Mouse (Mus musculus) midbrain, embryonic 11.5 days (tissue): ENCODE data around the gene Atxn1. TPM values are rescaled to one million over a fixed set of nuclear protein-coding genes. Genes with fewer than 3 reads are reported as not detected.

Source experiments
- ATAC-seq: fragments of 200-750 bp; cut with Nextera tagmentation; 2 replicates; pipeline ENCODE4 v1.8.0; 2017; ENCODE audit warnings: moderate TSS enrichment, moderate library complexity; ENCODE audit not compliant: low FRiP score
- DNase-seq: peaks from one replicate; pipeline ENCODE4 v3.0.0; 2015; ENCODE audit warnings: low spot score; ENCODE audit errors: missing footprints
- H3K27ac ChIP-seq: fragments of 300-500 bp; sonication (generic); 2 replicates; pipeline ENCODE4 v1.5.1; 2014; ENCODE audit warnings: low read depth, low read length
- H3K27me3 ChIP-seq: fragments of 300-500 bp; sonication (generic); 2 replicates; pipeline ENCODE4 v1.6.1; 2014; ENCODE audit warnings: mild to moderate bottlenecking, low read length, moderate library complexity, mixed read lengths; ENCODE audit not compliant: control insufficient read depth, insufficient read depth
- H3K36me3 ChIP-seq: fragments of 300-500 bp; sonication (generic); 2 replicates; pipeline ENCODE4 v1.6.1; 2014; ENCODE audit warnings: mild to moderate bottlenecking, low read length, moderate library complexity, mixed read lengths; ENCODE audit not compliant: control insufficient read depth, insufficient read depth
- H3K4me1 ChIP-seq: fragments of 300-500 bp; sonication (generic); 2 replicates; pipeline ENCODE4 v1.6.1; 2014; ENCODE audit warnings: low read length; ENCODE audit not compliant: control insufficient read depth, insufficient read depth
- H3K4me2 ChIP-seq: fragments of 300-500 bp; sonication (generic); 2 replicates; pipeline ENCODE4 v1.6.1; 2014; ENCODE audit warnings: mild to moderate bottlenecking, moderate library complexity
- H3K4me3 ChIP-seq: fragments of 300-500 bp; sonication (generic); 2 replicates; pipeline ENCODE4 v1.5.1; 2014; ENCODE audit warnings: low read depth, low read length
- H3K9ac ChIP-seq: fragments of 300-500 bp; sonication (generic); 2 replicates; pipeline ENCODE4 v1.6.1; 2014; ENCODE audit warnings: low read length
- H3K9me3 ChIP-seq: fragments of 300-500 bp; sonication (generic); 2 replicates; pipeline ENCODE4 v1.6.1; 2016; ENCODE audit warnings: low read length; ENCODE audit not compliant: control insufficient read depth
- WGBS: fragments of 180-500 bp; shearing (Covaris S2); extraction: QIAGEN DNeasy Blood & Tissue Kit; methylation state at CpG from one replicate; pipeline ENCODE4 v1.1.7; 2014; 5-methylcytosine and 5-hydroxymethylcytosine counted together
- polyA plus RNA-seq: library from polyadenylated mRNA; unstranded; fragments of >200 nt; fragmentation: Nextera tagmentation; extraction: Ambion mirVana; gene quantifications from 2 replicates; pipeline ENCODE4 v1.2.1, GENCODE M21; 2014

The Atxn1 gene
- polyA plus RNA-seq, 1 experiment from 2014 or later, result 1.7 TPM

- no peak overlapping the region for H3K4me2 ChIP-seq
- no peak for ATAC-seq
Measured at GRCm38 (mm10) chr13:45658343-45658742, 306.5 kb downstream of the Atxn1 start.

GRCm38 (mm10) chr13:45657176-45657575 lies 307.6 kb downstream of the Atxn1 start:
- DNase-seq, result no peak
- no peak overlapping the region for H3K27ac ChIP-seq
- H3K4me1 ChIP-seq, result no peaks in the 10 kb centered on the region
- no peak overlapping the region for H3K4me2 ChIP-seq
- no peaks in the 10 kb centered on the region for H3K27me3 ChIP-seq
- H3K9ac ChIP-seq, result no peak overlapping the region
- WGBS, result 100% methylated on average over 1 of the region's 1 CpGs
- ATAC-seq, result no peak
- no peaks in the 10 kb centered on the region for H3K9me3 ChIP-seq
- H3K4me3 ChIP-seq, result no peak overlapping the region
- H3K36me3 ChIP-seq, result no peaks in the 10 kb centered on the region

More at GRCm38 (mm10) chr13:45658343-45658742, 306.5 kb downstream of the Atxn1 start:
- WGBS, result 88% methylated on average over 5 of the region's 5 CpGs
- no peak overlapping the region for H3K4me3 ChIP-seq
- H3K9ac ChIP-seq, result no peak overlapping the region
- H3K27ac ChIP-seq, result no peak overlapping the region
- H3K27me3 ChIP-seq, result no peaks in the 10 kb centered on the region
- DNase-seq, result no peak
- H3K9me3 ChIP-seq, result no peaks in the 10 kb centered on the region
- no peaks in the 10 kb centered on the region for H3K4me1 ChIP-seq
- H3K36me3 ChIP-seq, result no peaks in the 10 kb centered on the region

- Histone ChIP-seq H3K27ac (no peak overlapping the region), H3K4me3 (no peak overlapping the region), H3K36me3 (no peaks in the 10 kb centered on the region), H3K9ac (no peak overlapping the region), H3K4me2 (no peak overlapping the region), H3K9me3 (no peaks in the 10 kb centered on the region), H3K4me1 (no peaks in the 10 kb centered on the region), H3K27me3 (no peaks in the 10 kb centered on the region)
- ATAC-seq (no peak), DNase-seq (peak; percentile 49)
- WGBS, result 82% methylated on average over 10 of the region's 10 CpGs
Measured at GRCm38 (mm10) chr13:45651652-45652241, 313.1 kb downstream of the Atxn1 start.

- DNase-seq (peak; percentile 33), ATAC-seq (no peak)
- H3K27me3 ChIP-seq, result no peaks in the 10 kb centered on the region
- H3K9me3 ChIP-seq, result no peaks in the 10 kb centered on the region
- no peak overlapping the region for H3K9ac ChIP-seq
- H3K27ac ChIP-seq, result no peak overlapping the region
- H3K4me2 ChIP-seq, result no peak overlapping the region
- H3K4me3 ChIP-seq, result no peak overlapping the region
- WGBS, result 83% methylated on average over 4 of the region's 4 CpGs
- H3K4me1 ChIP-seq, result no peaks in the 10 kb centered on the region
- no peaks in the 10 kb centered on the region for H3K36me3 ChIP-seq
Measured at GRCm38 (mm10) chr13:45649197-45649812, 315.5 kb downstream of the Atxn1 start.

- Histone ChIP-seq H3K9ac (no peak overlapping the region), H3K36me3 (no peaks in the 10 kb centered on the region), H3K27ac (no peak overlapping the region), H3K9me3 (no peaks in the 10 kb centered on the region), H3K27me3 (no peaks in the 10 kb centered on the region), H3K4me3 (no peak overlapping the region), H3K4me1 (no peaks in the 10 kb centered on the region), H3K4me2 (no peak overlapping the region)
- DNase-seq (peak; percentile 72), ATAC-seq (no peak)
- 79% methylated on average over 6 of the region's 6 CpGs for WGBS
Measured at GRCm38 (mm10) chr13:45643780-45644395, 320.9 kb downstream of the Atxn1 start.

- no peaks in the 10 kb centered on the region for H3K27me3 ChIP-seq
- H3K27ac ChIP-seq, result no peak overlapping the region
- no peak overlapping the region for H3K4me3 ChIP-seq
- H3K36me3 ChIP-seq, result no peaks in the 10 kb centered on the region
- H3K9me3 ChIP-seq, result no peaks in the 10 kb centered on the region
- 74% methylated on average over 7 of the region's 7 CpGs for WGBS
- DNase-seq, result peak; percentile 71
- H3K4me2 ChIP-seq, result no peak overlapping the region
- H3K4me1 ChIP-seq, result no peaks in the 10 kb centered on the region
- ATAC-seq, result no peak
- no peak overlapping the region for H3K9ac ChIP-seq
Measured at GRCm38 (mm10) chr13:45642913-45643312, 321.9 kb downstream of the Atxn1 start.

GRCm38 (mm10) chr13:45640431-45640830 lies 324.4 kb downstream of the Atxn1 start:
- no peak for ATAC-seq
- DNase-seq, result no peak
- H3K27me3 ChIP-seq, result no peaks in the 10 kb centered on the region
- 61% methylated on average over 5 of the region's 5 CpGs for WGBS
- no peaks in the 10 kb centered on the region for H3K4me1 ChIP-seq
- no peaks in the 10 kb centered on the region for H3K36me3 ChIP-seq
- no peaks in the 10 kb centered on the region for H3K9me3 ChIP-seq
- H3K27ac ChIP-seq, result no peak overlapping the region
- no peak overlapping the region for H3K4me3 ChIP-seq
- H3K9ac ChIP-seq, result no peak overlapping the region
- H3K4me2 ChIP-seq, result no peak overlapping the region

- no peak for DNase-seq
- Histone ChIP-seq H3K9me3 (no peaks in the 10 kb centered on the region), H3K36me3 (no peaks in the 10 kb centered on the region), H3K4me2 (no peak overlapping the region), H3K4me1 (no peaks in the 10 kb centered on the region), H3K9ac (no peak overlapping the region), H3K27ac (no peak overlapping the region), H3K27me3 (no peaks in the 10 kb centered on the region), H3K4me3 (no peak overlapping the region)
- no peak for ATAC-seq
- 93% methylated on average over 1 of the region's 1 CpGs for WGBS
Measured at GRCm38 (mm10) chr13:45638281-45638680, 326.5 kb downstream of the Atxn1 start.

- no peaks in the 10 kb centered on the region for H3K36me3 ChIP-seq
- no peak overlapping the region for H3K4me3 ChIP-seq
- H3K4me2 ChIP-seq, result no peak overlapping the region
- ATAC-seq, result no peak
- no peak overlapping the region for H3K27ac ChIP-seq
- 56% methylated on average over 8 of the region's 8 CpGs for WGBS
- peak; percentile 89 for DNase-seq
- no peaks in the 10 kb centered on the region for H3K27me3 ChIP-seq
- no peaks in the 10 kb centered on the region for H3K9me3 ChIP-seq
- H3K9ac ChIP-seq, result no peak overlapping the region
- no peaks in the 10 kb centered on the region for H3K4me1 ChIP-seq
Measured at GRCm38 (mm10) chr13:45637324-45637723, 327.5 kb downstream of the Atxn1 start.
